10 mouse cellular contexts compared by ENCODE assay signal in the genomic region with DNA sequence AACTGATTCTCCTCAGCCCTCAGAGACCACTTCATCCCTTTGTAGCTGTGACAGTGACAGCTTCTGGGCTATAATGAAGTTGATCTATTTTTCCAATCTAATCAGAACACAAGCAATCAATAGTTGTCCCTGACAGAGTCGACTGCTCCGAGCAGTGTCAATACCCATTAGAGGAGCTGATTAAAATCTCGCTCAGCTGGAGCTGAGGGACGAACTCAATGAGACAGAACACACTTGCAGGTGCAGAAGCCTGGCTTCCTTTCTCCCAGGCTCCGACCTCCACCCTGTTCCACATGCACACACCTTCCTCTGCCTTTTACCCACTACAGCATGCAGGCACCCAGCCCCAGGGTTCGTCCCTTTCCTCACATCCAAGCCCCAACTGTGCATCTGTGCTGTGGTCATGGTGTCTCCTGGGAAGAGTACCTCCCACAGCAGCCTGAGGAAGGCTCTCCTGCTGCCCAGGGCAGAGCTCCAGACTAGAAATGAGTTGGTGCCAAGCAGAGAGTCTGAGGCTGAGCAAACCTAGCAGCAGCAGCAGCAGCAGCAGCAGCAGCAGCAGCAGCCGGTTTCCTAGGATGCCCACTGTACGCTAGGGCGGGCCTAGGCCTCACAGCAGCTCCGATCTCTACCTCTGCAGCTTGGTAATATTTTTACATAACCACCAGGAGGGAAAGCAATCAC.
DNase-seq lines count a peak whose midpoint lies in the region; ATAC-seq lines count a peak whose summit lies in the region.
"Had no signal": no experiment of that assay in that cellular context is flagged by ENCODE, and none has a peak within 500 bp of the region (broad histone marks: within the 10 kb centered on the region; RNA-seq: fewer than 3 reads in every experiment).

No protein-coding gene starts in this region.

- H3K27me3 ChIP-seq in kidney, embryonic 14.5 days (ENCODE audit: control insufficient read depth, insufficient read depth, low read length) = no peaks in the 10 kb centered on the region
- no peaks in the 10 kb centered on the region for H3K27me3 ChIP-seq in hindbrain, embryonic 11.5 days (ENCODE audit: control insufficient read depth, insufficient read depth, low read length)
- H3K27me3 ChIP-seq in midbrain, embryonic 16.5 days (ENCODE audit: control insufficient read depth, insufficient read depth, low read depth, low read length) = no peaks in the 10 kb centered on the region
- no peaks in the 10 kb centered on the region for H3K27me3 ChIP-seq in liver, embryonic 11.5 days (replicated peaks; ENCODE audit: control insufficient read depth, insufficient read depth, low read length)
- H3K27me3 ChIP-seq: liver, embryonic 13.5 days had no signal

- peaks cover 50% of the 10 kb centered on the region for H3K4me1 ChIP-seq in kidney, embryonic 14.5 days (ENCODE audit: control insufficient read depth, insufficient read depth, low read length)
- H3K4me1 ChIP-seq in hindbrain, embryonic 11.5 days (replicated peaks; ENCODE audit: control insufficient read depth, insufficient read depth, low read length) = no peaks in the 10 kb centered on the region; the same call in 1 of the 2 replicates
- H3K4me1 ChIP-seq in midbrain, embryonic 16.5 days (ENCODE audit: control insufficient read depth, insufficient read depth, low read length) = 0 out of 2 replicates have a peak, but pooled peaks cover 2% of the 10 kb centered on the region
- peaks cover 5% of the 10 kb centered on the region; the same call in 1 of the 2 replicates for H3K4me1 ChIP-seq in liver, embryonic 11.5 days (replicated peaks; ENCODE audit: control insufficient read depth, insufficient read depth, low read length)

- no peak overlapping the region for H3K9ac ChIP-seq in kidney, embryonic 14.5 days (ENCODE audit: low read depth, low read length)
- no peak overlapping the region for H3K9ac ChIP-seq in hindbrain, embryonic 11.5 days (ENCODE audit: low read depth, low read length)
- 0 out of 2 replicates have a peak overlapping the region, but pooled peaks have one; percentile 16 for H3K9ac ChIP-seq in midbrain, embryonic 16.5 days (ENCODE audit: low read depth, low read length)
- no peak overlapping the region for H3K9ac ChIP-seq in liver, embryonic 11.5 days (ENCODE audit: low read depth, low read length)
- H3K9ac ChIP-seq: liver, embryonic 13.5 days had no signal

- no peaks in the 10 kb centered on the region for H3K9me3 ChIP-seq in kidney, embryonic 14.5 days (ENCODE audit: control insufficient read depth, low read length)
- H3K9me3 ChIP-seq in hindbrain, embryonic 11.5 days (ENCODE audit: control insufficient read depth, low read length) = no peaks in the 10 kb centered on the region
- H3K9me3 ChIP-seq in midbrain, embryonic 16.5 days (replicated peaks; ENCODE audit: control insufficient read depth, low read length, poor library complexity, severe bottlenecking) = no peaks in the 10 kb centered on the region
- no peaks in the 10 kb centered on the region for H3K9me3 ChIP-seq in liver, embryonic 11.5 days (ENCODE audit: control insufficient read depth, low read length)
- H3K9me3 ChIP-seq: liver, embryonic 13.5 days had no signal

- peak; percentile 24; the same call in 1 of the 2 replicates for ATAC-seq in kidney, embryonic 14.5 days (ENCODE audit: low FRiP score, low TSS enrichment)
- peak; percentile 61 for ATAC-seq in hindbrain, embryonic 11.5 days (ENCODE audit: low FRiP score)
- ATAC-seq in midbrain, embryonic 16.5 days = peak; percentile 46; the same call in 1 of the 2 replicates
- no peak for ATAC-seq in liver, embryonic 11.5 days (replicated peaks; ENCODE audit: low FRiP score)

- H3K4me2 ChIP-seq in kidney, embryonic 14.5 days (replicated peaks; ENCODE audit: low read depth, low read length) = no peak overlapping the region
- H3K4me2 ChIP-seq in hindbrain, embryonic 11.5 days (replicated peaks; ENCODE audit: low read depth, low read length) = no peak overlapping the region
- no peak overlapping the region for H3K4me2 ChIP-seq in midbrain, embryonic 16.5 days (ENCODE audit: low read length)
- H3K4me2 ChIP-seq in liver, embryonic 11.5 days = no peak overlapping the region
- H3K4me2 ChIP-seq: liver, embryonic 13.5 days had no signal

- peaks cover 7% of the 10 kb centered on the region; the same call in 1 of the 2 replicates for H3K36me3 ChIP-seq in kidney, embryonic 14.5 days (ENCODE audit: control insufficient read depth, insufficient read depth, low read length)
- H3K36me3 ChIP-seq in hindbrain, embryonic 11.5 days (ENCODE audit: control insufficient read depth, insufficient read depth, low read length) = no peaks in the 10 kb centered on the region
- H3K36me3 ChIP-seq in midbrain, embryonic 16.5 days (ENCODE audit: control insufficient read depth, insufficient read depth, low read length) = no peaks in the 10 kb centered on the region
- H3K36me3 ChIP-seq in liver, embryonic 11.5 days (ENCODE audit: control insufficient read depth, insufficient read depth, low read length) = no peaks in the 10 kb centered on the region
- H3K36me3 ChIP-seq: liver, embryonic 13.5 days had no signal

- DNase-seq in cerebellum, adult 11-12 months = peak; percentile 46
- DNase-seq in cerebellum, adult 8-10 months = no peak
- DNase-seq in kidney, adult 8-10 months = no peak
- no peak for DNase-seq in hindbrain, embryonic 11.5 days (ENCODE audit: low spot score)
- no peak for DNase-seq in liver, embryonic 11.5 days (ENCODE audit: low spot score)
- no peak for DNase-seq in adrenal gland, adult 2 months
- DNase-seq: liver, embryonic 13.5 days; right cerebral cortex, postnatal 4 days had no signal

- H3K4me3 ChIP-seq in kidney, embryonic 14.5 days (ENCODE audit: low read length) = no peak overlapping the region
- H3K4me3 ChIP-seq in hindbrain, embryonic 11.5 days (ENCODE audit: low read depth, low read length) = no peak overlapping the region
- H3K4me3 ChIP-seq in midbrain, embryonic 16.5 days (ENCODE audit: low read depth, low read length) = no peak overlapping the region
- no peak overlapping the region for H3K4me3 ChIP-seq in liver, embryonic 11.5 days (ENCODE audit: low read depth, low read length)
- H3K4me3 ChIP-seq: liver, embryonic 13.5 days had no signal

- H3K27ac ChIP-seq in kidney, embryonic 14.5 days (ENCODE audit: low read depth, low read length) = peak overlapping the region; percentile 49; the same call in 1 of the 2 replicates
- H3K27ac ChIP-seq in hindbrain, embryonic 11.5 days (ENCODE audit: low read depth, low read length) = peak overlapping the region; percentile 10
- peak overlapping the region; percentile 26; the same call in 1 of the 2 replicates for H3K27ac ChIP-seq in midbrain, embryonic 16.5 days (ENCODE audit: low read length)
- H3K27ac ChIP-seq in liver, embryonic 11.5 days (ENCODE audit: low read depth, low read length) = no peak overlapping the region
- H3K27ac ChIP-seq: liver, embryonic 13.5 days had no signal

- WGBS in kidney, embryonic 14.5 days = 41% methylated on average over 10 of the region's 10 CpGs
- 55% methylated on average over 10 of the region's 10 CpGs for WGBS in hindbrain, embryonic 11.5 days
- WGBS in midbrain, embryonic 16.5 days = 54% methylated on average over 10 of the region's 10 CpGs
- 75% methylated on average over 10 of the region's 10 CpGs for WGBS in liver, embryonic 11.5 days
